ENCODE assay signal across 9 mouse cellular contexts in the genomic region with DNA sequence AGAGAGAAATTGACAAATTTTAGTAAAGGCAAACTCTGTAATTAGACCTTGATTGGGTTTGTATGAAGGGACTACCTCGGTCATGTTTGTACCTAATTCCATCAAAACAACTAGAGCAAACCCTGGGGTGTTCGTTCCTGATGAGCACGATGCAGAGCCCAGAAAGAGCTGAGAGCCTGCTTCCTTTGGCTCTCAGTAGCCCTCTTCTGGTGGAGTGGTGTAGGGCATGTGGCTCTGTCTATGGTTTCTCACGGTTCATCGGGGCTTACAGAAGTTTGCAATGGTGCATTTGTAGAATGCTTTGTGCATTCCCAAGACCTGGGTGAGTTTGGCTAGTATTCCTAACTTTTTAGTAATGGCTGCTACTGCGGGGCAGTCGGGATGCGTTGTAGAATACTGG. TPM values are rescaled to one million over a fixed set of nuclear protein-coding genes. Genes with fewer than 3 reads are reported as not detected.
DNase-seq lines count a peak whose midpoint lies in the region; ATAC-seq lines count a peak whose summit lies in the region.
"Had no signal": no experiment of that assay in that cellular context is flagged by ENCODE, and none has a peak within 500 bp of the region (broad histone marks: within the 10 kb centered on the region; RNA-seq: fewer than 3 reads in every experiment).

No protein-coding gene starts in this region.

- no peak for ATAC-seq in kidney, embryonic 15.5 days (replicated peaks; ENCODE audit: low FRiP score)
- peak; percentile 71 for ATAC-seq in hematopoietic stem cell, adult 5-6 weeks (replicated peaks in 1 of 2; ENCODE audit: insufficient read depth in 1 of 2, low FRiP score in 2 of 2, low TSS enrichment in 1 of 2, low read depth in 1 of 2, poor library complexity in 2 of 2, severe bottlenecking in 2 of 2)

- no peak overlapping the region for H3K27ac ChIP-seq in kidney, embryonic 15.5 days

- no peaks in the 10 kb centered on the region for H3K4me1 ChIP-seq in kidney, embryonic 15.5 days

- 75% methylated on average over 8 of the region's 8 CpGs for WGBS in kidney, embryonic 15.5 days

- peak; percentile 45 for DNase-seq in adrenal gland, postnatal 14 days
- no peak for DNase-seq in adrenal gland, adult 8-10 months
- peak; percentile 54 to 56 for DNase-seq in kidney, postnatal 4 days
- DNase-seq in CD4-positive, CD25-positive, alpha-beta regulatory T cell, adult 2 months (ENCODE audit: low read depth, low spot score), result peak; percentile 57
- peak; percentile 31 for DNase-seq in thymus, postnatal 0 days (ENCODE audit: low spot score)
- DNase-seq in ovary, postnatal 10 days (ENCODE audit: low spot score), result no peak

- H3K27me3 ChIP-seq in kidney, embryonic 15.5 days, result no peaks in the 10 kb centered on the region

- no peaks in the 10 kb centered on the region for H3K9me3 ChIP-seq in kidney, embryonic 15.5 days (replicated peaks)

- H3K9ac ChIP-seq in kidney, embryonic 15.5 days, result no peak overlapping the region

- H3K4me2 ChIP-seq in kidney, embryonic 15.5 days, result no peak overlapping the region

- H3K4me3 ChIP-seq in kidney, embryonic 15.5 days (replicated peaks), result no peak overlapping the region

- peaks cover 92% of the 10 kb centered on the region for H3K36me3 ChIP-seq in kidney, embryonic 15.5 days

RNA-seq across cellular contexts. Expression of gene Rsl24d1, which starts 8.5 kb away (rescaled TPM):
- 59.3 and 64.6 TPM in 2 replicates for total RNA-seq in adrenal gland, postnatal 14 days (2021)
- 10 to 100 TPM; 55.1 to 76.7 (median 67.0) TPM for total RNA-seq in adrenal gland, adult 8-10 months (2022)
- 119 and 126 TPM in 2 replicates for polyA plus RNA-seq in kidney, embryonic 15.5 days (2015; fragmentation: Nextera tagmentation; extraction: Ambion mirVana)
- total RNA-seq in hematopoietic stem cell, adult 5-6 weeks (2017), result 176 and 264 TPM in 2 replicates
- 159 and 161 TPM in 2 replicates for polyA plus RNA-seq in thymus, postnatal 0 days (2015; fragmentation: Nextera tagmentation; extraction: Ambion mirVana)

RNA-seq across cellular contexts. Expression of gene Gm20509, which starts 19.5 kb away (rescaled TPM):
- total RNA-seq in adrenal gland, postnatal 14 days (2021), result not detected in 2 replicates
- total RNA-seq in adrenal gland, adult 8-10 months (2022), result under 1 TPM in 3 of 4 experiments, not detected in 1; 0.26 to 0.42 (median 0.35) TPM
- polyA plus RNA-seq in kidney, embryonic 15.5 days (2015; fragmentation: Nextera tagmentation; extraction: Ambion mirVana), result not detected in 2 replicates
- not detected in 2 replicates for total RNA-seq in hematopoietic stem cell, adult 5-6 weeks (2017)
- not detected in 2 replicates for polyA plus RNA-seq in thymus, postnatal 0 days (2015; fragmentation: Nextera tagmentation; extraction: Ambion mirVana)
- polyA plus RNA-seq: C2C12 had no signal

RNA-seq across cellular contexts. Expression of gene Khdc3, which starts 20.1 kb away (rescaled TPM):
- 0.19 and 1.1 TPM in 2 replicates for total RNA-seq in adrenal gland, postnatal 14 days (2021)
- 1 to 10 TPM in 2 of 4 experiments, under 1 TPM in 2; 0.51 to 2.6 (median 1.0) TPM for total RNA-seq in adrenal gland, adult 8-10 months (2022)
- polyA plus RNA-seq in kidney, embryonic 15.5 days (2015; fragmentation: Nextera tagmentation; extraction: Ambion mirVana), result 0.13 TPM in 1 of 2 replicates, not detected in the other
- total RNA-seq in hematopoietic stem cell, adult 5-6 weeks (2017), result 0.40 TPM in 1 of 2 replicates, not detected in the other
- 0.60 and 0.64 TPM in 2 replicates for polyA plus RNA-seq in thymus, postnatal 0 days (2015; fragmentation: Nextera tagmentation; extraction: Ambion mirVana)
- polyA plus RNA-seq: C2C12 had no signal

Comparison
In these comparisons a context has a peak if more than half of its experiments do, and no peak if none do; other contexts are left out.
1. DNase-seq: peak in adrenal gland, postnatal 14 days (single experiment), kidney, postnatal 4 days (2 of 2), CD4-positive, CD25-positive, alpha-beta regulatory T cell, adult 2 months (single experiment) and thymus, postnatal 0 days (single experiment); none in adrenal gland, adult 8-10 months (single experiment) and ovary, postnatal 10 days (single experiment).